Mouse (Mus musculus) kidney, postnatal 0 days (tissue): ENCODE data around the gene Psd. TPM values are rescaled to one million over a fixed set of nuclear protein-coding genes. Genes with fewer than 3 reads are reported as not detected.
A peak's percentile ranks its signal among the peaks of the same experiment; 100 is the strongest.

ENCODE experiments used
- ATAC-seq: fragments of 200-750 bp; cut with Nextera tagmentation; replicated peaks from 2 replicates; pipeline ENCODE4 v1.8.0; 2017; ENCODE audit warnings: low read depth, moderate number of reproducible peaks, moderate TSS enrichment, moderate library complexity; ENCODE audit not compliant: low FRiP score
- DNase-seq: peaks from one replicate; pipeline ENCODE4 v3.0.0-alpha.2; 2016; ENCODE audit warnings: low spot score
- H3K27ac ChIP-seq: fragments of 300-500 bp; sonication (generic); 2 replicates; pipeline ENCODE4 v1.5.1; 2014; ENCODE audit warnings: mild to moderate bottlenecking
- H3K27me3 ChIP-seq: fragments of 300-500 bp; sonication (generic); 2 replicates; pipeline ENCODE4 v1.6.1; 2014; ENCODE audit warnings: low read length, mixed read lengths; ENCODE audit not compliant: insufficient read depth
- H3K36me3 ChIP-seq: fragments of 300-500 bp; sonication (generic); 2 replicates; pipeline ENCODE4 v1.6.1; 2014; ENCODE audit warnings: low read length, mixed read lengths; ENCODE audit not compliant: insufficient read depth
- H3K4me1 ChIP-seq: fragments of 300-500 bp; sonication (generic); replicated peaks from 2 replicates; pipeline ENCODE4 v1.6.1; 2014; ENCODE audit warnings: antibody characterized with exemption, low read length, mixed read lengths; ENCODE audit not compliant: insufficient read depth
- H3K4me2 ChIP-seq: fragments of 300-500 bp; sonication (generic); 2 replicates; pipeline ENCODE4 v1.6.1; 2014; ENCODE audit warnings: mild to moderate bottlenecking, low read length, moderate library complexity, mixed read lengths
- H3K4me3 ChIP-seq: fragments of 300-500 bp; sonication (generic); replicated peaks from 2 replicates; pipeline ENCODE4 v1.5.1; 2014; ENCODE audit warnings: low read depth, low read length
- H3K9ac ChIP-seq: fragments of 300-500 bp; sonication (generic); 2 replicates; pipeline ENCODE4 v1.6.1; 2014; ENCODE audit warnings: low read depth, low read length
- H3K9me3 ChIP-seq: fragments of 300-500 bp; sonication (generic); replicated peaks from 2 replicates; pipeline ENCODE4 v1.6.1; 2016; ENCODE audit warnings: low read length, inconsistent platforms, mixed read lengths
- CTCF ChIP-seq: IDR thresholded peaks from 2 replicates; pipeline ENCODE4 v1.5.1; 2016; ENCODE audit warnings: antibody characterized with exemption, low read depth, mild to moderate bottlenecking, moderate library complexity
- WGBS: fragments of 180-500 bp; shearing (Covaris S2); extraction: QIAGEN DNeasy Blood & Tissue Kit; methylation state at CpG from one replicate; pipeline ENCODE4 v1.1.7; 2014; 5-methylcytosine and 5-hydroxymethylcytosine counted together
- polyA plus RNA-seq: library from polyadenylated mRNA; unstranded; fragments of >200 nt; fragmentation: Nextera tagmentation; extraction: Ambion mirVana; gene quantifications from 2 replicates; pipeline ENCODE4 v1.2.1, GENCODE M21; 2015

Gene Psd
- polyA plus RNA-seq, 1 experiment from 2014 or later: 2.9 TPM

DNA sequence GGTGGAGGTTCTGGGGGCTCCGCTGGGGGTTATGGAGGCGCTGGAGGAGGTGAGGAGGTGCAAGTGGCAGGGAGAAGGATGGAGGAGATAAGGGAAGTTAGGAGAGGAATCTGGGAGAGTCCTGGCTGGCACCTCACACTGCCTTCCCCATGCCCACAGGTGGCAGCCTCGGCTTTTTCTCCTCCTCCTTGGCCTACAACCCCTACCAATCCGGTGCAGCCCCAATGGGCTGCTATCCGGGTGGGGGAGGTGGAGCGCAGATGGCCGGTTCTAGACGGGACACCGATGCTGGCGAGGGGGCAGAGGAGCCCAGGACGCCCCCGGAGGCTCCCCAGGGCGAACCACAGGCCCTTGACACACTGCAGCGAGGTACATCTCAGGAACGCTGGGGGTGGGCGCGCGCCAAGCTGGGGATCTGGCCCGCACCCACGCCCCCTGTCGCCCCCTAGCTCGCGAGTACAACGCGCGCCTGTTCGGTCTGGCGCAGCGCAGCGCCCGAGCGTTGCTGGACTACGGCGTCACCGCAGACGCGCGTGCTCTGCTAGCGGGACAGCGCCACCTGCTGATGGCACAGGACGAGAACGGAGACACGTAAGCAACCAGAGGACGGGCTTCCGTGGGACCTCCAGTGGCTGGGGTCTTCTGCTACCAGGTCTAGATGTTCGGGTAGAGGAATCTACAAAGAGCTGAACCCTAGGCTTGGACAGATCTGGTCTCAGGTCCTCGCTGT is 18.1 kb downstream of the Psd start:
- Histone ChIP-seq H3K4me1 (peaks cover 5% of the 10 kb centered on the region; the same call in 1 of the 2 replicates), H3K27ac (no peak overlapping the region), H3K4me3 (peak overlapping the region; percentile 33), H3K27me3 (peaks cover 1% of the 10 kb centered on the region; the same call in 1 of the 2 replicates), H3K9ac (peak overlapping the region; percentile 44; the same call in 1 of the 2 replicates), H3K36me3 (peaks cover 18% of the 10 kb centered on the region), H3K4me2 (peak overlapping the region; percentile 84), H3K9me3 (no peaks in the 10 kb centered on the region)
- peak; percentile 96 for TF ChIP-seq CTCF
- no peak for ATAC-seq
- peak; percentile 90 for DNase-seq
- WGBS: 2% methylated on average over 47 of the region's 47 CpGs

DNA sequence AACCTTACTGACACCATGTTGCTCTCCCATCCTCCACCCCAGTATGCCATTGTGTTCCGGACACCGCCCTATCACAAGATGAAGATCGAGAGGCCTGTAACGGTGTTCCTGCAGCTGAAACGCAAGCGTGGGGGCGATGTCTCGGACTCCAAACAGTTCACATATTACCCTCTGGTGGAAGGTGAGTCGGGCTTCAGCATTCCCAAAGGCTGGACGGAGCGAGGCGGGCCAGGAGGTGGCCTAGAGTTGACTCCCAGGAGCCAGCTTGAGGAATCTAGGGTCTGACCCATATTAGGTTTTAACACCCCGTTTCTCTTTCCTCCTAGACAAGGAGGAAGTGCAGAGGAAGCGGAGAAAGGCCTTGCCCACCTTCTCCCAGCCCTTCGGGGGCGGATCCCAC is 18.7 kb downstream of the Psd start:
- peaks cover 5% of the 10 kb centered on the region; the same call in 1 of the 2 replicates for H3K4me1 ChIP-seq
- ATAC-seq (no peak), DNase-seq (no peak)
- H3K27ac ChIP-seq: no peak overlapping the region
- WGBS: 68% methylated on average over 16 of the region's 16 CpGs
- no peaks in the 10 kb centered on the region for H3K27me3 ChIP-seq
- H3K4me2 ChIP-seq: peak overlapping the region; percentile 84; the same call in 1 of the 2 replicates
- peaks cover 18% of the 10 kb centered on the region for H3K36me3 ChIP-seq
- H3K4me3 ChIP-seq: no peak overlapping the region
- H3K9me3 ChIP-seq: no peaks in the 10 kb centered on the region
- no peak overlapping the region for H3K9ac ChIP-seq
- no peak for TF ChIP-seq CTCF

DNA sequence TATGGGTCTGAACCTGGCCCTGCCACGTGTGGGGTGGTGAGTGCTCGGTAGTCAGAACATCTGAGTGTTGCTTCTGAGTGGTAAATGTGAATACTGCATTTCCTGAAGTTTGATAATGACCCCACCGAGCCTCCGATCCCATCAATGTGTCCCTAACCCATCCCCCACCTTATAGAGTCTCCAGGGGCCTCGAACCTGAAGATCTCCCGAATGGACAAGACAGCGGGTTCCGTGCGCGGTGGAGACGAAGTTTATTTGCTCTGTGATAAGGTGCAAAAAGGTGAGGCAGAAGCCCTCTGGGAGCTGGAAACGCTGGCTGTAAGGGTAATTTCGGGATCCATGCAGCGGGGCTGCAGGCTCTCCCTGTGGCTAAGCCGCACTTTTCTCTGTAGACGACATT is 19.2 kb downstream of the Psd start:
- Histone ChIP-seq H3K36me3 (peaks cover 18% of the 10 kb centered on the region), H3K27ac (no peak overlapping the region), H3K4me3 (no peak overlapping the region), H3K9me3 (no peaks in the 10 kb centered on the region), H3K4me2 (no peak overlapping the region), H3K27me3 (no peaks in the 10 kb centered on the region), H3K4me1 (peaks cover 5% of the 10 kb centered on the region; the same call in 1 of the 2 replicates), H3K9ac (no peak overlapping the region)
- WGBS: 88% methylated on average over 16 of the region's 16 CpGs
- DNase-seq (no peak), ATAC-seq (no peak)
- no peak for TF ChIP-seq CTCF

DNA sequence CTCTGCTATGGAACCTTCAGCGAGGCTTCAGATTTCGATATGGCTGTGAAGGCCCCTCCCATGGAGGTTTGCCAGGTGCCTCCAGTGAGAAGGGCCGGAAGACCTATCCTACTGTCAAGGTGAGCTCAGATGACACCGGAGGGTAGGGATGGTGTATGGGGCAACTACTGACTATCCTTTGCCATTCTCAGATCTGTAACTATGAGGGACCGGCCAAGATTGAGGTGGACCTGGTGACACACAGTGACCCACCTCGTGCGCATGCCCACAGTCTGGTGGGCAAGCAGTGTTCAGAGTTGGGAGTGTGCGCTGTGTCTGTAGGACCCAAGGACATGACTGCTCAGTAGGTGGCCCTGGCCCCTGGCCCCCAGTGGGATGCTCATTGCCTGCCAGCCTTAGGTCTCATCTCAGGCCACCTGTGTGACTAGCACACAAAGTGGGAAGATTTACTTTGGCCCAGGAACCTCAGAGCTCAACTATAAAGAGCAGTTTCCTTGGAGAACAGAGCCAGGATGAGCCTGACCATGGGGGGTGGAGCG is 20.1 kb downstream of the Psd start:
- WGBS: 92% methylated on average over 9 of the region's 9 CpGs

DNA sequence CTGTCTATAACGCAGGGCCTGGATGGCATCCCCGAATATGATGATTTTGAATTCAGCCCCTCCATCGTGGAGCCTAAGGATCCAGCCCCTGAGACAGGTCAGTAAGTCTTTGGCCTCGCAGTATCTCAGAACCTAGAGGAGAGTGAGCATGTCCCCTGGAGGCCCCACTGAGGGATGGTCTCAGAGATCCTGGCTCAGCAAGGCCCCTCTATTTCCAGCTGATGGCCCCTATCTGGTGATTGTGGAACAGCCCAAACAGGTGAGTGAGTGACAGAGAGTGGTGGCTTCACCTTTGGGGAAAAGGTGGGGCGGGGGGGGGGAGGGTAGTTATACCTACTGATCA is 20.7 kb downstream of the Psd start:
- 55% methylated on average over 5 of the region's 5 CpGs for WGBS
- DNase-seq: no peak

More for the DNA sequence above, 20.1 kb downstream of the Psd start:
- Histone ChIP-seq H3K4me3 (no peak overlapping the region), H3K27me3 (no peaks in the 10 kb centered on the region), H3K27ac (no peak overlapping the region), H3K4me2 (no peak overlapping the region), H3K9me3 (no peaks in the 10 kb centered on the region), H3K9ac (no peak overlapping the region), H3K4me1 (peaks cover 5% of the 10 kb centered on the region; the same call in 1 of the 2 replicates), H3K36me3 (peaks cover 17% of the 10 kb centered on the region)
- DNase-seq: no peak
- ATAC-seq: no peak
- TF ChIP-seq CTCF: no peak

DNA sequence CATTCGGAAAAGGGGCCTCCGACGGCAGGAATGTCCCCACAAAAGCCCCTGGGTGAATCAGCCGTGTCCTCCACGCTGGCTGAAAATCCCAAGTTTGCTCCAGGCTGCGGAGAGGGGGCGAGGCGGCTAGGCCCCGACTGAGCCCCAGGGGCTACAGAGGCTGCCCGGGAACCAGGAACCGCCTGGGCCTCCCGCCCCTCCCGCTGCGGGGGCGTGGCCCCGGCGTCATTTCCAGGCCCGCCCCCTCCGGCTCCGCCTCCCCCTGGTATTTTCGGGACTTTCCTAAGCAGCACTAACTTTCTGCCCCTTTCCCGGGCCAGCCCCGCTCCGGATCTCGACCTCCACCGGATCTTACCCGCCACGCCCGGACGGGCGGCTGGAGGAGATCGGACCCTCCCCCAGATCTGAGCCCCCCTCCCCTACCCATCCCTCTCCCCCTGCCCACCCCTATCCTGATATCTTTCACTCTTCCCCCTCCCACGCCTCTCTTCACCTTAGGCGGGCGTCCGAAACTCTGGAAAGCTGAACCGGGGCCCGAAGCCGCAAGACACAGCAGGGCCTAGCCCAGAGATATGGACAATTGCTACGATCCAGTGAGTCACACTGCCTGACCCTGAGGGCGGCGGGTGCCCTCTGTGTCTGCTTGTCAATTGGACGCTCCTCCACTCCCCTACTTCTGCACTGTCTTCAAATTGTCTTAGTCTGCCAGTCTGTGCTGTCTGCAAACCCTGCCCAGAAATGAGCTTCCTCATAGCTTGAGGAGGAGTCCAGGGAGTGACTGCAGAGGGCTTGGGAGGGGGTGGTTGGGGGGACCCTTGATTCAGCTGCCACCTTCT is 21.3 kb downstream of the Psd start:
- Histone ChIP-seq H3K4me1 (peaks cover 5% of the 10 kb centered on the region; the same call in 1 of the 2 replicates), H3K27me3 (no peaks in the 10 kb centered on the region), H3K27ac (peak overlapping the region; percentile 91), H3K4me3 (peak overlapping the region; percentile 75), H3K9me3 (no peaks in the 10 kb centered on the region), H3K4me2 (peak overlapping the region; percentile 98), H3K9ac (peak overlapping the region; percentile 71), H3K36me3 (peaks cover 6% of the 10 kb centered on the region; the same call in 1 of the 2 replicates)
- peak; percentile 90 for DNase-seq
- no peak for TF ChIP-seq CTCF
- peak; percentile 70 for ATAC-seq
- under 1% methylated on average over 42 of the region's 43 CpGs for WGBS

More for the DNA sequence above, 20.7 kb downstream of the Psd start:
- Histone ChIP-seq H3K4me1 (peaks cover 5% of the 10 kb centered on the region; the same call in 1 of the 2 replicates), H3K27ac (no peak overlapping the region), H3K9me3 (no peaks in the 10 kb centered on the region), H3K4me2 (peak overlapping the region; percentile 98), H3K4me3 (peak overlapping the region; percentile 75), H3K9ac (peak overlapping the region; percentile 71), H3K36me3 (peaks cover 12% of the 10 kb centered on the region), H3K27me3 (no peaks in the 10 kb centered on the region)
- no peak for ATAC-seq
- TF ChIP-seq CTCF: no peak
